Mouse (Mus musculus) midbrain, embryonic 14.5 days (tissue): ENCODE results near the gene Prox1. TPM values are rescaled to one million over a fixed set of nuclear protein-coding genes. Genes with fewer than 3 reads are reported as not detected.
A peak's percentile ranks its signal among the peaks of the same experiment; 100 is the strongest.

Source experiments
- ATAC-seq: fragments of 200-750 bp; cut with Nextera tagmentation; 2 replicates; pipeline ENCODE4 v1.8.0; 2017; ENCODE audit warnings: moderate number of reproducible peaks, moderate library complexity; ENCODE audit not compliant: low FRiP score, low TSS enrichment
- DNase-seq: peaks from one replicate; pipeline ENCODE4 v3.0.0-alpha.2; 2015
- H3K27ac ChIP-seq: fragments of 300-500 bp; sonication (generic); replicated peaks from 2 replicates; pipeline ENCODE4 v1.5.1; 2014; ENCODE audit warnings: mild to moderate bottlenecking, low read depth, low read length, moderate library complexity
- H3K27me3 ChIP-seq: fragments of 300-500 bp; sonication (generic); 2 replicates; pipeline ENCODE4 v1.6.1; 2014; ENCODE audit warnings: low read length, control low read depth, mixed read lengths; ENCODE audit not compliant: control insufficient read depth, insufficient read depth
- H3K36me3 ChIP-seq: fragments of 300-500 bp; sonication (generic); 2 replicates; pipeline ENCODE4 v1.6.1; 2014; ENCODE audit warnings: low read length, control low read depth; ENCODE audit not compliant: control insufficient read depth, insufficient read depth
- H3K4me1 ChIP-seq: fragments of 300-500 bp; sonication (generic); 2 replicates; pipeline ENCODE4 v1.6.1; 2014; ENCODE audit warnings: mild to moderate bottlenecking, antibody characterized with exemption, low read length, control low read depth; ENCODE audit not compliant: control insufficient read depth, insufficient read depth
- H3K4me2 ChIP-seq: fragments of 300-500 bp; sonication (generic); 2 replicates; pipeline ENCODE4 v1.6.1; 2014; ENCODE audit warnings: mild to moderate bottlenecking, low read length, moderate library complexity
- H3K4me3 ChIP-seq: fragments of 300-500 bp; sonication (generic); replicated peaks from 2 replicates; pipeline ENCODE4 v1.5.1; 2014; ENCODE audit warnings: low read depth, low read length
- H3K9ac ChIP-seq: fragments of 300-500 bp; sonication (generic); replicated peaks from 2 replicates; pipeline ENCODE4 v1.6.1; 2014; ENCODE audit warnings: mild to moderate bottlenecking, low read length, moderate library complexity
- H3K9me3 ChIP-seq: fragments of 300-500 bp; sonication (generic); 2 replicates; pipeline ENCODE4 v1.6.1; 2016; ENCODE audit warnings: low read length, control low read depth, mixed read lengths; ENCODE audit not compliant: control insufficient read depth
- WGBS: fragments of 180-500 bp; shearing (Covaris S2); extraction: QIAGEN DNeasy Blood & Tissue Kit; methylation state at CpG from one replicate; pipeline ENCODE4 v1.1.7; 2014; 5-methylcytosine and 5-hydroxymethylcytosine counted together
- polyA plus RNA-seq: library from polyadenylated mRNA; unstranded; fragments of >200 nt; fragmentation: Nextera tagmentation; extraction: Ambion mirVana; gene quantifications from 2 replicates; pipeline ENCODE4 v1.2.1, GENCODE M21; 2014

Gene Prox1
- polyA plus RNA-seq, 1 experiment from 2014 or later = 10.7 TPM

DNA sequence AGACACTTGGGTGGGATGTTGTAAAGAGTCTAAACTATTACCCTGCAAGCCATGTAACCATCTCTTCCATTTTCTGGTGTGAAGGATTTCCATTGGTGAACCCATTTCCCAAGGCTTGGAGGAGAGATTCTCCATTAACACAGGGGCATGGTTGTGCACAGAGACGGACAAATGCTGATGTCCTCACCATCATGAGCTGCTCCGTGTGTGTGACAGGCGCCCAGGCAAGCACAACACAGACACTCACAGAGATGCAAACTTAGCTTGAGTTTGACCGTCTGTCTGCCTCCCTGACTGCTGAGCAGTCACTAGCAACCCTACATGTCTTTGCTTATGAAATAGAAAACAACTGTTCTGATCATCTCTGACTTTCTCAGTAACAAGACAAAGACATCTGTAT lies 30.5 kb upstream of the Prox1 start:
- Histone ChIP-seq H3K4me1 (no peaks in the 10 kb centered on the region), H3K27ac (no peak overlapping the region), H3K9ac (no peak overlapping the region), H3K4me2 (no peak overlapping the region), H3K27me3 (no peaks in the 10 kb centered on the region), H3K36me3 (no peaks in the 10 kb centered on the region), H3K4me3 (no peak overlapping the region), H3K9me3 (no peaks in the 10 kb centered on the region)
- ATAC-seq = no peak
- 96% methylated on average over 4 of the region's 4 CpGs for WGBS
- DNase-seq = no peak

DNA sequence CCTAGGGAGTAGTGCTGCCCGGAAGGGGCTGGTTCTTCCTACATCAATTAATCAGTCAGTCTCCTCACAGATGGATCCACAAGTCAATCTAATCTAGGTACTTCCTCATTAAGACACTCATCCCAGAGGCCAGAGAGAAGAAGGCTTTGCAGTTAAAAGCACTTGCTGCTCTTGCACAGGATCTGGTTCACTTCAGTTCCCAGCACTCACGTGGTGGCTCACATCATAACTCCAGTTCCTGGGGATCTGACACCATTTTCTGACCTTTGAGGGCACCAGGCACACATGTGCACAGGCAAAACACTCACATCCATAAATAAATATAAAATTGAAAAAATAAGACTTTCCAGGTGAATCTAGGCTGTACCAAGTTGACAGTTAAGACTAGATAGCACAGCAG lies 27.7 kb upstream of the Prox1 start:
- H3K27me3 ChIP-seq = no peaks in the 10 kb centered on the region
- ATAC-seq = no peak
- H3K4me2 ChIP-seq = no peak overlapping the region
- no peak for DNase-seq
- no peaks in the 10 kb centered on the region for H3K4me1 ChIP-seq
- no peak overlapping the region for H3K27ac ChIP-seq
- WGBS = 95% methylated on average over 2 of the region's 2 CpGs
- H3K9me3 ChIP-seq = no peaks in the 10 kb centered on the region
- no peak overlapping the region for H3K4me3 ChIP-seq
- H3K9ac ChIP-seq = no peak overlapping the region
- H3K36me3 ChIP-seq = no peaks in the 10 kb centered on the region

DNA sequence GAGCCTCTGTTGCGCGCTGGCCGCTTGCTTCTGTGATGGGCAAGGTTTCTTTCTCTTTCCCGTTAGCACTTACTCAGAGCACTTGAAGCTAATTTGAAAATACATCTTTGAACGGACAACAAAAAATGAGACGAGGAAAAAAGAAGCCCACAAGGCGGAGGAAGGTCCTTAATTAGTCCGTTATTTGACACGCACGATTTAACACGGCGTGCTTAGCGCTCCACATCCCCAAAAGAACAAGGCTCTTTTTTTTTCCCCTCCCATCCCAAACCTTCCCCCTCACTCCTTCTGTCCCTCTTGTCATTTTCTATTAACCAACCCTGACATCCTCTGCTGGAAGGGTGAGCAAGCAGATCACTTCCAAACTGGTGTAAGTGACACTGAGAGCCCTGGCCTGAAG lies 21.5 kb upstream of the Prox1 start:
- no peak for ATAC-seq
- no peak for DNase-seq
- Histone ChIP-seq H3K27me3 (no peaks in the 10 kb centered on the region; the same call in 1 of the 2 replicates), H3K4me1 (peaks cover 6% of the 10 kb centered on the region), H3K4me2 (peak overlapping the region; percentile 25; the same call in 1 of the 2 replicates), H3K9me3 (no peaks in the 10 kb centered on the region), H3K4me3 (no peak overlapping the region), H3K9ac (no peak overlapping the region), H3K36me3 (no peaks in the 10 kb centered on the region), H3K27ac (no peak overlapping the region)
- WGBS = 18% methylated on average over 13 of the region's 13 CpGs

DNA sequence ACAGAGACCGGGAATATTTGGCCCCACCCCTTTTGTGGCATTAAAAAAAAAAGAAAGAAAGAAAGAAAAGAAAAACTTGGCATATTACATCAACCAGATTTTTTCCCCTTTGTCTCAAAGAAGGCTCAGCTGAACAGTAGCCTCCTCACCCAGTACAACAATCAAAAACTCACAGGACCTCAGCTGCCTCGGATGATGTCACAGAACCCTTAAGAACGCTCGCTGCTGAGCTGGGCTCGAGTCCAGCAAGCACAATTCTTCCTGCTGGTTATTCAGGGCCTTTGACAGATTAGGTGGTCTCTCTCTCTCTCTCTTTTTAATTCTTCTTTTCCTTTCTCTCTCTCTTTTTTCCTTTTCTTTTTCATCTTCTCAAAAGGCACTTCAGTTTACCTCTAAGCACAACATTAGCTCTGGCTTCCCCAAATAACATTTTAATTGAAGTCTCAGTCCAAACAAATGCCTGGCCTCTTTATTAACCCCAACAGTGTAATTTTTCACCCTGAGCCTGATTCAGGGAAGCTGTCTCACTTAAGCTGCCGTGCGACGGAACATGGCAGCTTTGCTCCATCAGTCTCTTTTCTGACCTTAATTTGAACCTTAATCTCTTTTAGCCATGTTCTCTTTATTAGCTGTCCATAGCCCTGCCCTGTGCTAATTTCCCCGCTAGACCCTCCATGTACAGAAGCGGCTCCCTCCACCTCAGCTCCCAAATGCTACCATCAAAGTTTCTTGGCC lies 19.9 kb upstream of the Prox1 start:
- H3K9ac ChIP-seq = no peak overlapping the region
- WGBS = 8% methylated on average over 10 of the region's 10 CpGs
- H3K27ac ChIP-seq = no peak overlapping the region
- no peaks in the 10 kb centered on the region for H3K36me3 ChIP-seq
- H3K27me3 ChIP-seq = no peaks in the 10 kb centered on the region; the same call in 1 of the 2 replicates
- no peak overlapping the region for H3K4me2 ChIP-seq
- ATAC-seq (peak; percentile 78; the same call in 1 of the 2 replicates), DNase-seq (peak; percentile 81)
- H3K4me1 ChIP-seq = peaks cover 6% of the 10 kb centered on the region
- H3K9me3 ChIP-seq = no peaks in the 10 kb centered on the region
- H3K4me3 ChIP-seq = no peak overlapping the region

DNA sequence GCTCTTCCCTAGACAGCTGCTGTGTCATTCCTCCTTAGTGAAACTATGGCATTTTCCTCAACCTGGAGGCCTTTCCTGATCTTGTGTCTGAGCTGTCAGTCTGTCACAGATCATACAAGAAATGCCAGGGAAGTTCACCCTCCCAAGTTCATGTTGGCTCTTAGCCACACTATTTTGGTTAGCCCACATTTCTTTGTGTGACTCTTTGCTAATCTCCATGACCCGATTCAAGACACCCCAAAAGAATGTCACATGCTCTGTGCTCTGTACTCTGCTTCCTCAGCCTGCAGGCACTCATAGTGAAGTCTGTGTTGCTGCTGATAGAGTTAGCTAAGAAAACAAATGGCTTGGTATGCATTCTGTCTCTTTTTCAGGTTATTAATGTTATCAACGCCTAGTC lies 18.6 kb upstream of the Prox1 start:
- no peak overlapping the region for H3K9ac ChIP-seq
- no peaks in the 10 kb centered on the region for H3K36me3 ChIP-seq
- H3K4me1 ChIP-seq = peaks cover 6% of the 10 kb centered on the region
- H3K4me2 ChIP-seq = no peak overlapping the region
- WGBS = 62% methylated on average over 2 of the region's 2 CpGs
- no peak for DNase-seq
- no peaks in the 10 kb centered on the region for H3K9me3 ChIP-seq
- no peak for ATAC-seq
- H3K27ac ChIP-seq = no peak overlapping the region
- no peaks in the 10 kb centered on the region; the same call in 1 of the 2 replicates for H3K27me3 ChIP-seq
- no peak overlapping the region for H3K4me3 ChIP-seq

DNA sequence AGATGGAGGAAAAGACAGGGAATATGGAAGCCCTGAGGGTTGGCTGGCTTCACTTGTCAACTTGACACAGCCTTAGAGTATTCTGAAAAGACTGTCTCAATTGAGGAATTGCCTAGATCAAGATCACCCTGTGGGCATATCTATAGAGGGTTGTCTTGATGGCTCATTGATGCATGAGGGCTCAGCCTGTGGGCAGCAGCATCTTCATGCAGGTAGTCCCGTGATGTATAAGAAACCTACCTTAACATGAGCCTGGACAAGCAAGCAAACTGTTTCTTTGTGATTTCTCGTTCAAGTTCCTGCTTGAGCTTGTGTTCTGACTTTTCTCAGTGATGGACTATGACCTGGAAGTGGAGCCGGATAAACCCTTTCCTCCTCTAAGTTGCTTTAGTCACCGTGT lies 15.8 kb upstream of the Prox1 start:
- H3K9ac ChIP-seq = no peak overlapping the region
- H3K9me3 ChIP-seq = no peaks in the 10 kb centered on the region
- H3K4me2 ChIP-seq = no peak overlapping the region
- DNase-seq (no peak), ATAC-seq (no peak)
- H3K27ac ChIP-seq = no peak overlapping the region
- H3K4me3 ChIP-seq = no peak overlapping the region
- H3K36me3 ChIP-seq = no peaks in the 10 kb centered on the region
- H3K27me3 ChIP-seq = no peaks in the 10 kb centered on the region
- 85% methylated on average over 4 of the region's 4 CpGs for WGBS
- H3K4me1 ChIP-seq = no peaks in the 10 kb centered on the region

DNA sequence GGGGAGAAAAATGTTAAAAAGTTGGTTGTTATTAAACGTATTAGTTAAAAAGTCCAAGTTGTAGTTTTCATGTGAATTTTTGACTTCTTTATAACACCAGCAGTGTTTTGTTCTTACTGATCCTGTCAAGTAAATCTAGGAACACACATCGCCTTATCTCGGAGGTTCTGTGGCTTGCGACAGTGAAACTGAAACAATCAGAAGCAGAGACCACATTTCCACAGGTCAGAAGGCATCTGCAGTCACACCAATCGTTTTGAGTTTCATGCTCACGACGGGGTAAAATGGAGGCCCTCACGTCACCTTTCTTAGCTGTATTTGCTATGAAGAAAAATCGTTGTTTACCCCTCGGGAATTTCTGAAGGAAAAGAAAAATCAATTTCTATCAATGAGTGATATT lies 14.8 kb upstream of the Prox1 start:
- 83% methylated on average over 10 of the region's 10 CpGs for WGBS
- H3K27me3 ChIP-seq = no peaks in the 10 kb centered on the region
- no peak overlapping the region for H3K27ac ChIP-seq
- no peak overlapping the region for H3K9ac ChIP-seq
- no peak overlapping the region for H3K4me3 ChIP-seq
- H3K36me3 ChIP-seq = no peaks in the 10 kb centered on the region
- no peaks in the 10 kb centered on the region for H3K9me3 ChIP-seq
- ATAC-seq (no peak), DNase-seq (no peak)
- no peaks in the 10 kb centered on the region for H3K4me1 ChIP-seq
- H3K4me2 ChIP-seq = no peak overlapping the region

DNA sequence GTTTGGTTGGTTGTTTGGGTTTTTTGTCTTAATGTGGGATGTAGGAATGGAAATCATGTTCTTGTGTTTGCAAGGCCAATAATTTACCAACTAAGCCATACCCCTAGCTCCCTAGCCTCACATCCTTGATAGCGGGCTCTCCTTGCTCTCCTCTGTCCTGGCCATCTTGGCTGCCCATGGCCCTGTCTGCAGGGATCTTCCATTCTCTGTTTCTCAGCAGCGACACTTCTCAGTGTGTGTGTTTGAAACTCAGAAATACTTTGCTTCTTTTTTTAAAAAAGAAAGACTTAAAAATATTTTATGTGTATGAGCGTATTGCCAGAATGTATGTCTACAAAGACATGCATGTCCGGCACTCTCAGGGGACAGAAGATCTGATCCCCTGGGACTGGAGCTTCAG lies 13.1 kb upstream of the Prox1 start:
- DNase-seq (no peak), ATAC-seq (no peak)
- Histone ChIP-seq H3K4me1 (no peaks in the 10 kb centered on the region), H3K27ac (no peak overlapping the region), H3K4me2 (no peak overlapping the region), H3K9ac (no peak overlapping the region), H3K36me3 (no peaks in the 10 kb centered on the region), H3K27me3 (no peaks in the 10 kb centered on the region), H3K4me3 (no peak overlapping the region), H3K9me3 (no peaks in the 10 kb centered on the region)
- 97% methylated on average over 4 of the region's 4 CpGs for WGBS

DNA sequence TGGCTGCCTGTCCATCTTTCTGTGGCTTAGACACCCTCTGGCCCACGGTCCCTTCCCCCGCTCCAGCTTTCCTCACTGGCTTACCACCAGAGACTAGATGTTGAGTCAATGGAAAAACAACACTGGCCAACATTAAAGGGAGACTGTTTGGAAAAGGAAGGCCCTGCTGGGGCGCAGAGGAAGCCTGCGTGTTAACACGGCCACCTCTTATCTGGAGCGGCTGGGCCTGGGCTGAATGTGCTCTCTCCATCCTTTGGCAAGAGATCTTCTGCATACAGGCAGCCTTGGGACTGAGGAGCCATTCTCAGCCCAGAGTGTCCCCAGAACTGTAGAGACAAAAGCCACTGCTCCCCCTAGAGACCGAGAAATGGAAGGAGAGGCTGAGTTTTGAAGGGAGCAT lies 11.3 kb upstream of the Prox1 start:
- Histone ChIP-seq H3K9ac (no peak overlapping the region), H3K4me2 (no peak overlapping the region), H3K36me3 (no peaks in the 10 kb centered on the region), H3K27ac (no peak overlapping the region), H3K27me3 (0 out of 2 replicates have a peak, but pooled peaks cover 3% of the 10 kb centered on the region), H3K4me1 (no peaks in the 10 kb centered on the region), H3K9me3 (no peaks in the 10 kb centered on the region), H3K4me3 (no peak overlapping the region)
- WGBS = 80% methylated on average over 7 of the region's 7 CpGs
- ATAC-seq (no peak), DNase-seq (no peak)
